Mouse (Mus musculus) midbrain, embryonic 11.5 days (tissue): ENCODE results near the gene Wdr46. TPM values are rescaled to one million over a fixed set of nuclear protein-coding genes. Genes with fewer than 3 reads are reported as not detected.
A peak's percentile ranks its signal among the peaks of the same experiment; 100 is the strongest.
"Not testable (repeated sequence)": the region's sequence is repeated elsewhere in the genome, so short reads cannot be mapped to it uniquely, and the experiment has no call there.

Source experiments
- ATAC-seq: fragments of 200-750 bp; cut with Nextera tagmentation; 2 replicates; pipeline ENCODE4 v1.8.0; 2017; ENCODE audit warnings: moderate TSS enrichment, moderate library complexity; ENCODE audit not compliant: low FRiP score
- DNase-seq: peaks from one replicate; pipeline ENCODE4 v3.0.0; 2015; ENCODE audit warnings: low spot score; ENCODE audit errors: missing footprints
- H3K27ac ChIP-seq: fragments of 300-500 bp; sonication (generic); 2 replicates; pipeline ENCODE4 v1.5.1; 2014; ENCODE audit warnings: low read depth, low read length
- H3K27me3 ChIP-seq: fragments of 300-500 bp; sonication (generic); 2 replicates; pipeline ENCODE4 v1.6.1; 2014; ENCODE audit warnings: mild to moderate bottlenecking, low read length, moderate library complexity, mixed read lengths; ENCODE audit not compliant: control insufficient read depth, insufficient read depth
- H3K36me3 ChIP-seq: fragments of 300-500 bp; sonication (generic); 2 replicates; pipeline ENCODE4 v1.6.1; 2014; ENCODE audit warnings: mild to moderate bottlenecking, low read length, moderate library complexity, mixed read lengths; ENCODE audit not compliant: control insufficient read depth, insufficient read depth
- H3K4me1 ChIP-seq: fragments of 300-500 bp; sonication (generic); 2 replicates; pipeline ENCODE4 v1.6.1; 2014; ENCODE audit warnings: low read length; ENCODE audit not compliant: control insufficient read depth, insufficient read depth
- H3K4me2 ChIP-seq: fragments of 300-500 bp; sonication (generic); 2 replicates; pipeline ENCODE4 v1.6.1; 2014; ENCODE audit warnings: mild to moderate bottlenecking, moderate library complexity
- H3K4me3 ChIP-seq: fragments of 300-500 bp; sonication (generic); 2 replicates; pipeline ENCODE4 v1.5.1; 2014; ENCODE audit warnings: low read depth, low read length
- H3K9ac ChIP-seq: fragments of 300-500 bp; sonication (generic); 2 replicates; pipeline ENCODE4 v1.6.1; 2014; ENCODE audit warnings: low read length
- H3K9me3 ChIP-seq: fragments of 300-500 bp; sonication (generic); 2 replicates; pipeline ENCODE4 v1.6.1; 2016; ENCODE audit warnings: low read length; ENCODE audit not compliant: control insufficient read depth
- WGBS: fragments of 180-500 bp; shearing (Covaris S2); extraction: QIAGEN DNeasy Blood & Tissue Kit; methylation state at CpG from one replicate; pipeline ENCODE4 v1.1.7; 2014; 5-methylcytosine and 5-hydroxymethylcytosine counted together
- polyA plus RNA-seq: library from polyadenylated mRNA; unstranded; fragments of >200 nt; fragmentation: Nextera tagmentation; extraction: Ambion mirVana; gene quantifications from 2 replicates; pipeline ENCODE4 v1.2.1, GENCODE M21; 2014

Wdr46 gene
- polyA plus RNA-seq, 1 experiment from 2014 or later: 27.4 TPM

GRCm38 (mm10) chr17:33978631-33979031, 38.2 kb downstream of the Wdr46 start:
- no peak overlapping the region for H3K27ac ChIP-seq
- peak overlapping the region; percentile 24; the same call in 1 of the 2 replicates for H3K9ac ChIP-seq
- no peaks in the 10 kb centered on the region for H3K9me3 ChIP-seq
- WGBS: under 1% methylated on average over 17 of the region's 17 CpGs
- H3K27me3 ChIP-seq: peaks cover 29% of the 10 kb centered on the region
- no peak for ATAC-seq
- peaks cover 7% of the 10 kb centered on the region for H3K4me1 ChIP-seq
- H3K4me2 ChIP-seq: peak overlapping the region; percentile 44
- H3K36me3 ChIP-seq: no peaks in the 10 kb centered on the region
- peak overlapping the region; percentile 30 for H3K4me3 ChIP-seq
- peak; percentile 89 for DNase-seq

GRCm38 (mm10) chr17:33979512-33980050, 39.1 kb downstream of the Wdr46 start:
- DNase-seq: no peak
- Histone ChIP-seq H3K4me3 (no peak overlapping the region), H3K9me3 (no peaks in the 10 kb centered on the region), H3K27me3 (peaks cover 29% of the 10 kb centered on the region), H3K4me1 (peaks cover 7% of the 10 kb centered on the region), H3K36me3 (no peaks in the 10 kb centered on the region), H3K9ac (no peak overlapping the region), H3K4me2 (no peak overlapping the region), H3K27ac (no peak overlapping the region)
- no peak for ATAC-seq
- WGBS: 79% methylated on average over 6 of the region's 6 CpGs

- ATAC-seq: no peak; the same call in 1 of the 2 replicates
- 79% methylated on average over 19 of the region's 19 CpGs for WGBS
- H3K27ac ChIP-seq: no peak overlapping the region
These were observed 39.9 kb downstream of the Wdr46 start for GRCm38 (mm10) chr17:33980181-33981035.

GRCm38 (mm10) chr17:33981192-33981909, 40.9 kb downstream of the Wdr46 start:
- DNase-seq: peak; percentile 99
- under 1% methylated on average over 27 of the region's 27 CpGs for WGBS

More at GRCm38 (mm10) chr17:33980181-33981035, 39.9 kb downstream of the Wdr46 start:
- DNase-seq: no peak
- no peaks in the 10 kb centered on the region for H3K9me3 ChIP-seq
- no peak overlapping the region; the same call in 1 of the 2 replicates for H3K4me3 ChIP-seq
- no peak overlapping the region for H3K9ac ChIP-seq
- peaks cover 7% of the 10 kb centered on the region for H3K4me1 ChIP-seq
- H3K4me2 ChIP-seq: 0 out of 2 replicates have a peak overlapping the region, but pooled peaks have one; percentile 6
- H3K27me3 ChIP-seq: peaks cover 29% of the 10 kb centered on the region
- H3K36me3 ChIP-seq: no peaks in the 10 kb centered on the region

GRCm38 (mm10) chr17:33982136-33982535, 41.7 kb downstream of the Wdr46 start:
- H3K27ac ChIP-seq, H3K9me3 ChIP-seq, H3K9ac ChIP-seq, H3K4me1 ChIP-seq, H3K36me3 ChIP-seq, ATAC-seq: not testable (repeated sequence)
- DNase-seq: peak; percentile 97
- Histone ChIP-seq H3K4me3 (peak overlapping the region; percentile 44; the same call in 1 of the 2 replicates), H3K4me2 (peak overlapping the region; percentile 56; the same call in 1 of the 2 replicates), H3K27me3 (peaks cover 28% of the 10 kb centered on the region)
- WGBS: 9% methylated on average over 8 of the region's 8 CpGs

More at GRCm38 (mm10) chr17:33981192-33981909, 40.9 kb downstream of the Wdr46 start:
- H3K9me3 ChIP-seq, H3K4me1 ChIP-seq, H3K36me3 ChIP-seq: not testable (repeated sequence)
- ATAC-seq: peak; percentile 94
- Histone ChIP-seq H3K4me3 (peak overlapping the region; percentile 44), H3K4me2 (peak overlapping the region; percentile 56), H3K27me3 (peaks cover 29% of the 10 kb centered on the region), H3K9ac (peak overlapping the region; percentile 61), H3K27ac (peak overlapping the region; percentile 72)

GRCm38 (mm10) chr17:33991788-33992664, 51.6 kb downstream of the Wdr46 start:
- no peak overlapping the region for H3K27ac ChIP-seq
- H3K36me3 ChIP-seq: no peaks in the 10 kb centered on the region
- no peak overlapping the region for H3K9ac ChIP-seq
- no peak overlapping the region for H3K4me3 ChIP-seq
- DNase-seq (peak; percentile 92), ATAC-seq (peak; percentile 46; the same call in 1 of the 2 replicates)
- no peak overlapping the region for H3K4me2 ChIP-seq
- H3K27me3 ChIP-seq: no peaks in the 10 kb centered on the region
- WGBS: 30% methylated on average over 10 of the region's 10 CpGs
- H3K4me1 ChIP-seq: no peaks in the 10 kb centered on the region
- H3K9me3 ChIP-seq: no peaks in the 10 kb centered on the region

- H3K36me3 ChIP-seq: no peaks in the 10 kb centered on the region
- no peak overlapping the region for H3K9ac ChIP-seq
- no peaks in the 10 kb centered on the region for H3K4me1 ChIP-seq
- no peak overlapping the region for H3K4me2 ChIP-seq
- no peak overlapping the region for H3K4me3 ChIP-seq
- ATAC-seq (no peak), DNase-seq (no peak)
- WGBS: 89% methylated on average over 8 of the region's 8 CpGs
- peaks cover 6% of the 10 kb centered on the region for H3K27me3 ChIP-seq
- H3K27ac ChIP-seq: no peak overlapping the region
- H3K9me3 ChIP-seq: no peaks in the 10 kb centered on the region
These were observed 54.5 kb downstream of the Wdr46 start for GRCm38 (mm10) chr17:33994959-33995358.

GRCm38 (mm10) chr17:33995651-33996050, 55.2 kb downstream of the Wdr46 start:
- WGBS: 76% methylated on average over 3 of the region's 3 CpGs
- Histone ChIP-seq H3K9me3 (no peaks in the 10 kb centered on the region), H3K27me3 (peaks cover 12% of the 10 kb centered on the region), H3K36me3 (no peaks in the 10 kb centered on the region), H3K4me1 (no peaks in the 10 kb centered on the region), H3K4me2 (no peak overlapping the region), H3K9ac (no peak overlapping the region), H3K27ac (no peak overlapping the region), H3K4me3 (no peak overlapping the region)
- DNase-seq (no peak), ATAC-seq (no peak)
